In the genomic region with DNA sequence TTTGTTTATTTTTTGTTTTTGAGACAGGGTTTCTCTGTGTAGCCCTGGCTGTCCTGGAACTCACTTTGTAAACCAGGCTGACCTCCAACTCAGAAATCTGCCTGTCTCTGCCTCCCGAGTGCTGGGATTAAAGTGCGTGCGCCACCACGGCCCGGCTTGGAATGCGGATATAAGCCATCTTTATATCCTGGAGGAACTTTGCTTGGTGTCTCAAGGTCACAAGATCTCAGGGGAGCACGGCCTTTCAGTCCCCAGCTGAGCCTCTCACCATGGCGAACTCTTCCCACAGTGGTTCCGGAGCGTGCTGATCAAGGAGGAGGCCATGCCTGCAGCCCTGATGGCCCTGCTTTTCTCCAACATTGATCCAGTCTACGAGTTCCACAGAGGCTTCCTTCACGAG, we compare ENCODE assay signal across 11 mouse cellular contexts.
"Had no signal": no experiment of that assay in that cellular context is flagged by ENCODE, and none has a peak within 500 bp of the region (broad histone marks: within the 10 kb centered on the region; RNA-seq: fewer than 3 reads in every experiment).

No protein-coding gene starts in this region.

- DNase-seq: lung, adult 18-20 months; lung, embryonic 14.5 days; lung, postnatal 10 days; lung, postnatal 4 days; midbrain, embryonic 14.5 days; retina, postnatal 1 day; right cerebral cortex, adult 18-20 months; right cerebral cortex, postnatal 25 days; thymus, adult 2 months; thymus, postnatal 25 days; thymus, postnatal 4 days had no signal
